Mouse (Mus musculus) cerebellum, postnatal 25 days (tissue): ENCODE measurements around the gene Gm7792.
"Not testable (repeated sequence)": the region's sequence is repeated elsewhere in the genome, so short reads cannot be mapped to it uniquely, and the experiment has no call there.

Experiments
- DNase-seq, 2 experiments: peaks; one replicate each; pipeline ENCODE4 v3.0.0; 2021; ENCODE audit warnings: mixed read lengths in 2 of 2

The Gm7792 gene

DNA sequence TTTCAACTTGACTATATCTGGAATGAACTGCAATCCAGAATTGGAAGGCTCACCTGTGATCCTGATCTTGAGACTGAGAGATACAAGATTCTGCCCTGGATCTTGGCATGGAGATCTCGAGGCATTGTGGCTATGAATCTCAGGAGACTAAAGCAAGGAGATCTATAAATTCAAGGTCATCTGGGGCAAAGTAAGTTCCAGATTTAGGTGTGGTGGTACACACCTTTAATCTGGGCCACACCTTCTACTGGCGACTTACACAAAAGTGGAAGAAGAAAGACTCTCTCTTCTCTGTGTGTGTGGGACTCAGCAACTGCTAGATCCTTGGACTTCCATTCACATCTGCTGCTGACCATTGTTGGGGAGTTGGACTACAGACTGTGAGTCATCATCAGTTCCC is at the start of gene Gm7792:
TSS of gene Gm7792 (plus strand) at position 301 of the 400 bp plus-strand sequence.
- DNase-seq = not testable (repeated sequence)
